Mouse (Mus musculus) urinary bladder, postnatal 36 days (tissue): ENCODE results near the gene F2r.

Experiments used
- DNase-seq, 2 experiments: peaks; one replicate each; pipeline ENCODE4 v3.0.0; 2022; ENCODE audit warnings: low spot score in 2 of 2, mixed read lengths in 1 of 2

The F2r gene

GRCm38 (mm10) chr13:95618309-95618712 is at the start of gene F2r:
Gene F2r (minus strand): TSS chr13:95618487.
- DNase-seq, result peak; percentile 62 to 68

GRCm38 (mm10) chr13:95667260-95667659 is 49.0 kb upstream of the F2r start:
- no peak for DNase-seq

GRCm38 (mm10) chr13:95665644-95666356 is 47.5 kb upstream of the F2r start:
- DNase-seq, result no peak

GRCm38 (mm10) chr13:95663834-95664233 is 45.5 kb upstream of the F2r start:
- DNase-seq, result no peak

GRCm38 (mm10) chr13:95659432-95659831 is 41.1 kb upstream of the F2r start:
- DNase-seq, result no peak

- no peak for DNase-seq
Measured at GRCm38 (mm10) chr13:95657171-95657570, 38.9 kb upstream of the F2r start.

- DNase-seq, result no peak
Measured at GRCm38 (mm10) chr13:95655284-95655683, 37.0 kb upstream of the F2r start.

GRCm38 (mm10) chr13:95653696-95654095 is 35.4 kb upstream of the F2r start:
- DNase-seq, result no peak

GRCm38 (mm10) chr13:95651870-95652668 is 33.8 kb upstream of the F2r start:
- no peak for DNase-seq

- DNase-seq, result no peak
Measured at GRCm38 (mm10) chr13:95649941-95650340, 31.7 kb upstream of the F2r start.

GRCm38 (mm10) chr13:95647248-95647647 is 29.0 kb upstream of the F2r start:
- DNase-seq, result no peak

- no peak for DNase-seq
Measured at GRCm38 (mm10) chr13:95646687-95647111, 28.4 kb upstream of the F2r start.

GRCm38 (mm10) chr13:95643740-95644139 is 25.5 kb upstream of the F2r start:
- no peak for DNase-seq

- no peak for DNase-seq
Measured at GRCm38 (mm10) chr13:95641061-95641986, 23.0 kb upstream of the F2r start.

- DNase-seq, result no peak
Measured at GRCm38 (mm10) chr13:95640408-95640807, 22.1 kb upstream of the F2r start.

- no peak for DNase-seq
Measured at GRCm38 (mm10) chr13:95639336-95640116, 21.2 kb upstream of the F2r start.

- no peak for DNase-seq
Measured at GRCm38 (mm10) chr13:95638894-95639293, 20.6 kb upstream of the F2r start.

- no peak for DNase-seq
Measured at GRCm38 (mm10) chr13:95637737-95638136, 19.4 kb upstream of the F2r start.

GRCm38 (mm10) chr13:95635301-95635700 is 17.0 kb upstream of the F2r start:
- DNase-seq, result no peak

GRCm38 (mm10) chr13:95634451-95634850 is 16.2 kb upstream of the F2r start:
- DNase-seq, result no peak

- no peak for DNase-seq
Measured at GRCm38 (mm10) chr13:95633384-95633783, 15.1 kb upstream of the F2r start.
